In the genomic region with DNA sequence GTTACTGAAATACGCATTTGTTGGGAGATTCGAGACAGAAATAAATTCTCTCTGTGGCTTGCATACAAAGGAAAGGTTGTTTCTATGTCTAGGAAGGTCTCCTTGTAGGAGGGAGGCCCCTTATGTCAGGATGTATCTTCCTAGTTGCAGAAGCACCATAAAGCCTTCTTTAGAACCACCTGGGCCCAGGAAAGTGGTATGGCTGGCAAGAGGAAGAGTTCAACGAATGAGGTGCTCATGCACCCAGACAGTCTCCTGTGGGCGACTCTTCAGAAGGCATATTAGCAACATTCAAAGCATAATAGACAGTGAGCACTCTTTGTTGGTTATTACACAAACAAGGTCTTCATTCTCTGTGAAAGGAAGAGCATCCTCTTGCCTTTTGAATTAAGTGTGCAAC, we compare ENCODE assay signal across 8 mouse cellular contexts. TPM values are rescaled to one million over a fixed set of nuclear protein-coding genes. Genes with fewer than 3 reads are reported as not detected.
A peak's percentile ranks its signal among the peaks of the same experiment; 100 is the strongest.
DNase-seq lines count a peak whose midpoint lies in the region; ATAC-seq and TF ChIP-seq lines count a peak whose summit lies in the region.

No protein-coding gene starts in this region.

- peaks cover 7% of the 10 kb centered on the region; the same call in 1 of the 2 replicates for H3K27me3 ChIP-seq in hindbrain, embryonic 13.5 days
- H3K27me3 ChIP-seq in neural tube, embryonic 14.5 days (ENCODE audit: control insufficient read depth, insufficient read depth, low read length), result no peaks in the 10 kb centered on the region

- no peaks in the 10 kb centered on the region for H3K36me3 ChIP-seq in hindbrain, embryonic 13.5 days
- no peaks in the 10 kb centered on the region for H3K36me3 ChIP-seq in neural tube, embryonic 14.5 days (ENCODE audit: control insufficient read depth, insufficient read depth, low read length)

- peaks cover 19% of the 10 kb centered on the region for H3K4me1 ChIP-seq in hindbrain, embryonic 13.5 days (replicated peaks)
- peaks cover 11% of the 10 kb centered on the region; the same call in 1 of the 2 replicates for H3K4me1 ChIP-seq in neural tube, embryonic 14.5 days (ENCODE audit: control insufficient read depth, insufficient read depth, low read length)

- TF ChIP-seq CTCF in left cerebral cortex, adult 2 months (IDR thresholded peaks at IDR 0.05), result no peak

- H3K4me3 ChIP-seq in left cerebral cortex, adult 2 months, result peak overlapping the region; percentile 51
- H3K4me3 ChIP-seq in hindbrain, embryonic 13.5 days, result peak overlapping the region; percentile 45
- peak overlapping the region; percentile 36; the same call in 1 of the 2 replicates for H3K4me3 ChIP-seq in neural tube, embryonic 14.5 days (ENCODE audit: low read depth, low read length)

- H3K4me2 ChIP-seq in hindbrain, embryonic 13.5 days, result peak overlapping the region; percentile 65
- H3K4me2 ChIP-seq in neural tube, embryonic 14.5 days (ENCODE audit: low read depth, low read length), result peak overlapping the region; percentile 75

- 33% methylated on average over 4 of the region's 4 CpGs for WGBS in hindbrain, embryonic 13.5 days
- 27% methylated on average over 4 of the region's 4 CpGs for WGBS in neural tube, embryonic 14.5 days

- peak; percentile 56 for DNase-seq in cerebellum, adult 9-10 months
- DNase-seq in cerebellum, adult 11-12 months, result no peak
- peak in 1 of 2 experiments; percentile 19 for DNase-seq in left cerebral cortex, adult 2 months (ENCODE audit: extremely low spot score in 1 of 2, low spot score in 2 of 2)
- no peak for DNase-seq in left cerebral cortex, postnatal 10 days (ENCODE audit: extremely low spot score in 1 of 2, low spot score in 2 of 2)
- DNase-seq in urinary bladder, postnatal 10 days (ENCODE audit: low spot score), result no peak
- no peak for DNase-seq in layer of hippocampus, adult 11-12 months (ENCODE audit: low spot score)

- ATAC-seq in hindbrain, embryonic 13.5 days (ENCODE audit: low FRiP score), result peak; percentile 14; the same call in 1 of the 2 replicates
- ATAC-seq in neural tube, embryonic 14.5 days (ENCODE audit: low read depth), result no peak

- H3K9ac ChIP-seq in hindbrain, embryonic 13.5 days, result peak overlapping the region; percentile 77
- peak overlapping the region; percentile 56; the same call in 1 of the 2 replicates for H3K9ac ChIP-seq in neural tube, embryonic 14.5 days (replicated peaks; ENCODE audit: low read depth, low read length)

- no peaks in the 10 kb centered on the region for H3K9me3 ChIP-seq in hindbrain, embryonic 13.5 days
- no peaks in the 10 kb centered on the region for H3K9me3 ChIP-seq in neural tube, embryonic 14.5 days (ENCODE audit: control insufficient read depth, low read length)

- H3K27ac ChIP-seq in left cerebral cortex, adult 2 months, result peak overlapping the region; percentile 89
- peak overlapping the region; percentile 90 for H3K27ac ChIP-seq in hindbrain, embryonic 13.5 days
- H3K27ac ChIP-seq in neural tube, embryonic 14.5 days (ENCODE audit: low read depth, low read length), result peak overlapping the region; percentile 70; the same call in 1 of the 2 replicates

- intact Hi-C loops in left cerebral cortex, adult 2 months (cut with DNase I), result loop anchor here (1.0 to 5.0 kb wide), 2 partner anchors 28 to 428 kb away; partner anchors contain the start of genes Fpgt and Lrriq3
- intact Hi-C loops in left cerebral cortex, postnatal 10 days (cut with DNase I), result no loop called here

RNA-seq across cellular contexts. Expression of gene Erich3, which starts 1.0 kb away (rescaled TPM):
- 10 to 100 TPM in 1 of 2 experiments, 1 to 10 TPM in 1; 9.0 to 11.6 TPM for total RNA-seq in left cerebral cortex, adult 2 months (2021)
- 1 to 10 TPM; 6.1 to 7.2 TPM for total RNA-seq in left cerebral cortex, postnatal 10 days (2021)
- polyA plus RNA-seq in hindbrain, embryonic 13.5 days (2015; fragmentation: Nextera tagmentation; extraction: Ambion mirVana), result 1.6 and 1.9 TPM in 2 replicates
- polyA plus RNA-seq in neural tube, embryonic 14.5 days (2014; fragmentation: Nextera tagmentation; extraction: Ambion mirVana), result 2.0 and 2.8 TPM in 2 replicates
